9 mouse cellular contexts compared by ENCODE assay signal in the genomic region with DNA sequence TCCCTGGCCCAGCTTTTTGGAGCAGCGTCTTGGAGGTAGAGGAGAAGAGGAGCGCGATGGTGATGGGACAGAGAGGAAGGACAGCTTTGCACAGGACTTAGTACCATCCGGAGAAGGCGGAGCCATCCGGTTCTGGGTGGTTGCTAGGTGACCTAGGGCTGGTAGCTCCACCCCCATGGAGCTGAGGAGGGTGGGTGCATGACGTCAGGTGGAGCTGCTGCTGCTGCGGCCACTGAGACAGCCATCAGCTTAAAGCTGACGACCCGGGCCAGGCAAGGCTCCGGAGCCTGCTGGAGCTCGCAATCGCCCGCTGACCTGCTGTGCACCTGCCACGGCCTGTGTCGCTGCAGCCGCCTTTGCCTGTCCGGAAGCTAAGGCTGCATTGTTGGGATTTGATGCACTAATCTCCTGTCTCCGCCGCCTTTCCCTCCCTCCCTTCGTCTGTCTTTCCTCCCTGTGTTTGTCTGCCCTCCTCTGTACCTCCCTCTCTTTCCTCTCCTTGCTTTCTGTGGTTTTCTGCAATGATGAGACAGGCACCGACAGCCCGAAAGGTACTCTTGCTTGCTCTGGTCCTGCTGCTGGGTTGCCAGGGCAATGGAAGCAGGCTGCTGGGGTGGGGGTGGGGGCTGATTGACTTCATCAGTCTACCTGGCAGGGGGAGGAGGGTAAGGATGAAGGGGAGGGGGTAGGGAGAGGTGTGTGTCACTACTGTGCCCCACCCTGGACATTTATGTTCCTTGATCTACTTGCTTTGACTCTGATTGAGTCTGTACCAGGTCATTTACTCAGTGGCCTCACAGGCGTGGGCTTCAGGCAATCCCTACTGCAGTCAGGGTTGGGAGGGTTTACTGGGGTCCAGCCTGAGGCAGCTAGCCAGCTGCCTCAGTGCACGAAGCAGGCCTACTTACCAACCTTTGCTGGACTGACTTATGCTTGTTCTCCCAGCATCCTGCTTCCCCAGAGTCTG. TPM values are rescaled to one million over a fixed set of nuclear protein-coding genes. Genes with fewer than 3 reads are reported as not detected.
DNase-seq lines count a peak whose midpoint lies in the region; ATAC-seq lines count a peak whose summit lies in the region.
"Had no signal": no experiment of that assay in that cellular context is flagged by ENCODE, and none has a peak within 500 bp of the region (broad histone marks: within the 10 kb centered on the region; RNA-seq: fewer than 3 reads in every experiment).

No protein-coding gene starts in this region.

- peak overlapping the region; percentile 70 for H3K4me2 ChIP-seq in forebrain, embryonic 13.5 days
- H3K4me2 ChIP-seq in liver, embryonic 11.5 days, result peak overlapping the region; percentile 46

- intact Hi-C loops in heart, postnatal 25 days (cut with DNase I), result no loop called here

- DNase-seq in B cell, adult 2 months, result peak; percentile 41 to 48
- peak; percentile 27 for DNase-seq in c-Kit-positive CD71-positive TER-119-negative erythroid progenitor cells, embryonic 14.5 days (ENCODE audit: low read depth)
- DNase-seq in heart, postnatal 25 days (ENCODE audit: low spot score), result peak; percentile 26
- DNase-seq in kidney, postnatal 25 days, result peak; percentile 52 to 70
- DNase-seq in liver, embryonic 11.5 days (ENCODE audit: low spot score), result peak; percentile 61
- peak; percentile 58 for DNase-seq in naive thymus-derived CD4-positive, alpha-beta T cell, adult 2 months (ENCODE audit: low read depth)
- peak; percentile 41 for DNase-seq in thymus, postnatal 0 days (ENCODE audit: low spot score)

- H3K9me3 ChIP-seq in forebrain, embryonic 13.5 days (replicated peaks), result no peaks in the 10 kb centered on the region
- no peaks in the 10 kb centered on the region for H3K9me3 ChIP-seq in liver, embryonic 11.5 days (ENCODE audit: control insufficient read depth, low read length)
- H3K9me3 ChIP-seq: G1E had no signal

- no peaks in the 10 kb centered on the region for H3K27me3 ChIP-seq in forebrain, embryonic 13.5 days
- no peaks in the 10 kb centered on the region for H3K27me3 ChIP-seq in liver, embryonic 11.5 days (replicated peaks; ENCODE audit: control insufficient read depth, insufficient read depth, low read length)

- H3K27ac ChIP-seq in forebrain, embryonic 13.5 days, result peak overlapping the region; percentile 82
- H3K27ac ChIP-seq in liver, embryonic 11.5 days (ENCODE audit: low read depth, low read length), result no peak overlapping the region

- H3K4me1 ChIP-seq in forebrain, embryonic 13.5 days, result peaks cover 33% of the 10 kb centered on the region
- H3K4me1 ChIP-seq in liver, embryonic 11.5 days (replicated peaks; ENCODE audit: control insufficient read depth, insufficient read depth, low read length), result peaks cover 14% of the 10 kb centered on the region

- H3K4me3 ChIP-seq in forebrain, embryonic 13.5 days, result peak overlapping the region; percentile 53
- no peak overlapping the region for H3K4me3 ChIP-seq in liver, embryonic 11.5 days (ENCODE audit: low read depth, low read length)

- ATAC-seq in forebrain, embryonic 13.5 days, result peak; percentile 97
- ATAC-seq in liver, embryonic 11.5 days (replicated peaks; ENCODE audit: low FRiP score), result peak; percentile 70

- peak overlapping the region; percentile 78 for H3K9ac ChIP-seq in forebrain, embryonic 13.5 days
- no peak overlapping the region for H3K9ac ChIP-seq in liver, embryonic 11.5 days (ENCODE audit: low read depth, low read length)

- peaks cover 66% of the 10 kb centered on the region for H3K36me3 ChIP-seq in forebrain, embryonic 13.5 days (ENCODE audit: poor library complexity, severe bottlenecking)
- H3K36me3 ChIP-seq in liver, embryonic 11.5 days (ENCODE audit: control insufficient read depth, insufficient read depth, low read length), result peaks cover 24% of the 10 kb centered on the region

- WGBS in forebrain, embryonic 13.5 days, result 4% methylated on average over 25 of the region's 25 CpGs
- 20% methylated on average over 25 of the region's 25 CpGs for WGBS in liver, embryonic 11.5 days

RNA-seq across cellular contexts. Expression of gene Dctn1, which starts 20.5 kb away (rescaled TPM):
- 108 and 113 TPM in 2 replicates for polyA plus RNA-seq in forebrain, embryonic 13.5 days (2015; fragmentation: Nextera tagmentation; extraction: Ambion mirVana)
- 100 to 1,000 TPM; 134 to 136 TPM for total RNA-seq in heart, postnatal 25 days (2021)
- polyA plus RNA-seq in liver, embryonic 11.5 days (2014; fragmentation: Nextera tagmentation; extraction: Ambion mirVana), result 56.3 and 63.4 TPM in 2 replicates
- polyA plus RNA-seq in thymus, postnatal 0 days (2015; fragmentation: Nextera tagmentation; extraction: Ambion mirVana), result 62.8 and 64.5 TPM in 2 replicates

RNA-seq across cellular contexts. Expression of gene 1700003E16Rik, which starts 30.0 kb away (rescaled TPM):
- polyA plus RNA-seq in forebrain, embryonic 13.5 days (2015; fragmentation: Nextera tagmentation; extraction: Ambion mirVana), result 2.7 and 3.6 TPM in 2 replicates
- total RNA-seq in heart, postnatal 25 days (2021), result under 1 TPM in 1 of 2 experiments, not detected in 1; 0.17 TPM
- 0.08 and 0.12 TPM in 2 replicates for polyA plus RNA-seq in liver, embryonic 11.5 days (2014; fragmentation: Nextera tagmentation; extraction: Ambion mirVana)
- 0.21 and 0.44 TPM in 2 replicates for polyA plus RNA-seq in thymus, postnatal 0 days (2015; fragmentation: Nextera tagmentation; extraction: Ambion mirVana)
- polyA plus RNA-seq: G1E had no signal

RNA-seq across cellular contexts. Expression of gene Wdr54, which starts 30.0 kb away (rescaled TPM):
- polyA plus RNA-seq in forebrain, embryonic 13.5 days (2015; fragmentation: Nextera tagmentation; extraction: Ambion mirVana), result 17.5 and 18.4 TPM in 2 replicates
- 1 to 10 TPM; 1.0 to 2.3 TPM for total RNA-seq in heart, postnatal 25 days (2021)
- 2.3 and 4.3 TPM in 2 replicates for polyA plus RNA-seq in liver, embryonic 11.5 days (2014; fragmentation: Nextera tagmentation; extraction: Ambion mirVana)
- 0.67 and 0.95 TPM in 2 replicates for polyA plus RNA-seq in thymus, postnatal 0 days (2015; fragmentation: Nextera tagmentation; extraction: Ambion mirVana)
- polyA plus RNA-seq: G1E had no signal

RNA-seq across cellular contexts. Expression of gene Slc4a5, which starts 33.5 kb away (rescaled TPM):
- 0.34 and 0.62 TPM in 2 replicates for polyA plus RNA-seq in forebrain, embryonic 13.5 days (2015; fragmentation: Nextera tagmentation; extraction: Ambion mirVana)
- total RNA-seq in heart, postnatal 25 days (2021), result not detected
- 0.23 and 0.41 TPM in 2 replicates for polyA plus RNA-seq in liver, embryonic 11.5 days (2014; fragmentation: Nextera tagmentation; extraction: Ambion mirVana)
- polyA plus RNA-seq in thymus, postnatal 0 days (2015; fragmentation: Nextera tagmentation; extraction: Ambion mirVana), result 0.07 and 0.17 TPM in 2 replicates
- polyA plus RNA-seq: G1E had no signal

RNA-seq across cellular contexts. Expression of gene Rtkn, which starts 50.9 kb away (rescaled TPM):
- 10.4 and 10.5 TPM in 2 replicates for polyA plus RNA-seq in forebrain, embryonic 13.5 days (2015; fragmentation: Nextera tagmentation; extraction: Ambion mirVana)
- total RNA-seq in heart, postnatal 25 days (2021), result 1 to 10 TPM; 2.8 to 5.4 TPM
- polyA plus RNA-seq in liver, embryonic 11.5 days (2014; fragmentation: Nextera tagmentation; extraction: Ambion mirVana), result 14.7 and 15.4 TPM in 2 replicates
- 29.1 and 30.9 TPM in 2 replicates for polyA plus RNA-seq in thymus, postnatal 0 days (2015; fragmentation: Nextera tagmentation; extraction: Ambion mirVana)
